ENCODE assay signal across 39 mouse cellular contexts in genomic region chr7:26983151-26983550, GRCm38 (mm10). TPM values are rescaled to one million over a fixed set of nuclear protein-coding genes. Genes with fewer than 3 reads are reported as not detected.
"Had no signal": no experiment of that assay in that cellular context is flagged by ENCODE, and none has a peak within 500 bp of the region (broad histone marks: within the 10 kb centered on the region; RNA-seq: fewer than 3 reads in every experiment).

No protein-coding gene starts in this region.

RNA-seq across cellular contexts. Expression of gene Cyp2a22, which starts 44.0 kb away (rescaled TPM):
- total RNA-seq: heart, postnatal 10 days; heart, postnatal 14 days; heart, postnatal 25 days; heart, postnatal 36 days; heart, postnatal 4 days; hematopoietic stem cell, adult 5-6 weeks; hindbrain, postnatal 0 days; layer of hippocampus, adult 18-20 months; layer of hippocampus, adult 2 months; layer of hippocampus, postnatal 10 days; layer of hippocampus, postnatal 14 days; layer of hippocampus, postnatal 25 days; layer of hippocampus, postnatal 36 days; left cerebral cortex, adult 18-20 months; left cerebral cortex, adult 2 months; left cerebral cortex, adult 8-10 months had no signal
- polyA plus RNA-seq: heart, embryonic 13.5 days; heart, embryonic 14.5 days; heart, embryonic 15.5 days; heart, embryonic 16.5 days; heart, postnatal 0 days; hindbrain, embryonic 10.5 days; hindbrain, embryonic 11.5 days; hindbrain, embryonic 12.5 days; hindbrain, embryonic 13.5 days; hindbrain, embryonic 14.5 days; hindbrain, embryonic 15.5 days; hindbrain, embryonic 16.5 days; hindbrain, postnatal 0 days; inflammation-experienced regulatory T-cells, adult 6 months; intestine, embryonic 14.5 days; intestine, embryonic 15.5 days; intestine, embryonic 16.5 days; intestine, postnatal 0 days; kidney, adult 2 months; kidney, embryonic 14.5 days; kidney, embryonic 16.5 days; kidney, postnatal 0 days; large intestine, adult 2 months had no signal

RNA-seq across cellular contexts. Expression of gene Cyp2a12, which starts 45.7 kb away (rescaled TPM):
- total RNA-seq: heart, postnatal 10 days; heart, postnatal 25 days; heart, postnatal 36 days; heart, postnatal 4 days; hematopoietic stem cell, adult 5-6 weeks; hindbrain, postnatal 0 days; layer of hippocampus, adult 18-20 months; layer of hippocampus, adult 2 months; layer of hippocampus, adult 8-10 months; layer of hippocampus, postnatal 10 days; layer of hippocampus, postnatal 14 days; layer of hippocampus, postnatal 25 days; layer of hippocampus, postnatal 36 days; left cerebral cortex, adult 18-20 months; left cerebral cortex, adult 2 months; left cerebral cortex, adult 8-10 months had no signal
- polyA plus RNA-seq: heart, embryonic 13.5 days; heart, embryonic 14.5 days; heart, embryonic 15.5 days; heart, embryonic 16.5 days; heart, postnatal 0 days; hindbrain, embryonic 10.5 days; hindbrain, embryonic 11.5 days; hindbrain, embryonic 12.5 days; hindbrain, embryonic 13.5 days; hindbrain, embryonic 14.5 days; hindbrain, embryonic 15.5 days; hindbrain, embryonic 16.5 days; hindbrain, postnatal 0 days; inflammation-experienced regulatory T-cells, adult 6 months; intestine, embryonic 14.5 days; intestine, embryonic 15.5 days; intestine, postnatal 0 days; kidney, adult 2 months; kidney, embryonic 14.5 days; kidney, embryonic 16.5 days; kidney, postnatal 0 days; large intestine, adult 2 months had no signal
